Mouse (Mus musculus) hindbrain, embryonic 15.5 days (tissue): ENCODE results near the gene Rab37. TPM values are rescaled to one million over a fixed set of nuclear protein-coding genes. Genes with fewer than 3 reads are reported as not detected.
A peak's percentile ranks its signal among the peaks of the same experiment; 100 is the strongest.

Experiments used
- ATAC-seq: fragments of 200-750 bp; cut with Nextera tagmentation; 2 replicates; pipeline ENCODE4 v1.8.0; 2017; ENCODE audit warnings: low read depth, moderate number of reproducible peaks, moderate TSS enrichment; ENCODE audit not compliant: low FRiP score
- H3K27ac ChIP-seq: fragments of 300-500 bp; sonication (generic); replicated peaks from 2 replicates; pipeline ENCODE4 v1.5.1; 2015; ENCODE audit warnings: mild to moderate bottlenecking, inconsistent platforms
- H3K27me3 ChIP-seq: fragments of 300-500 bp; sonication (generic); 2 replicates; pipeline ENCODE4 v1.6.1; 2015; ENCODE audit warnings: control low read depth, inconsistent platforms
- H3K36me3 ChIP-seq: fragments of 300-500 bp; sonication (generic); 2 replicates; pipeline ENCODE4 v1.6.1; 2015; ENCODE audit warnings: control low read depth, inconsistent platforms
- H3K4me1 ChIP-seq: fragments of 300-500 bp; sonication (generic); replicated peaks from 2 replicates; pipeline ENCODE4 v1.6.1; 2015; ENCODE audit warnings: control low read depth, inconsistent platforms
- H3K4me2 ChIP-seq: fragments of 300-500 bp; sonication (generic); 2 replicates; pipeline ENCODE4 v1.6.1; 2015; ENCODE audit warnings: moderate library complexity, mild to moderate bottlenecking, inconsistent platforms
- H3K4me3 ChIP-seq: fragments of 300-500 bp; sonication (generic); 2 replicates; pipeline ENCODE4 v1.5.1; 2015; ENCODE audit warnings: mild to moderate bottlenecking, inconsistent platforms
- H3K9ac ChIP-seq: fragments of 300-500 bp; sonication (generic); 2 replicates; pipeline ENCODE4 v1.6.1; 2015; ENCODE audit warnings: inconsistent platforms
- H3K9me3 ChIP-seq: fragments of 300-500 bp; sonication (generic); 2 replicates; pipeline ENCODE4 v1.6.1; 2016; ENCODE audit warnings: control low read depth, inconsistent platforms
- WGBS: fragments of 180-500 bp; shearing (Covaris S2); methylation state at CpG from one replicate; pipeline ENCODE4 v1.1.7; 2015; 5-methylcytosine and 5-hydroxymethylcytosine counted together
- polyA plus RNA-seq: library from polyadenylated mRNA; unstranded; fragments of >200 nt; fragmentation: Nextera tagmentation; extraction: Ambion mirVana; gene quantifications from 2 replicates; pipeline ENCODE4 v1.2.1, GENCODE M21; 2015

Gene Rab37
- polyA plus RNA-seq, 1 experiment from 2014 or later = 0.77 TPM

GRCm38 (mm10) chr11:115151755-115152429 lies 60.7 kb downstream of the Rab37 start:
- Histone ChIP-seq H3K36me3 (no peaks in the 10 kb centered on the region), H3K4me3 (peak overlapping the region; percentile 33), H3K4me2 (peak overlapping the region; percentile 61), H3K9ac (peak overlapping the region; percentile 40), H3K4me1 (peaks cover 21% of the 10 kb centered on the region), H3K27me3 (peaks cover 36% of the 10 kb centered on the region), H3K27ac (no peak overlapping the region), H3K9me3 (no peaks in the 10 kb centered on the region)
- peak; percentile 83 for ATAC-seq
- WGBS = 8% methylated on average over 15 of the region's 15 CpGs

GRCm38 (mm10) chr11:115153088-115153487 lies 61.9 kb downstream of the Rab37 start:
- H3K4me3 ChIP-seq = no peak overlapping the region
- 80% methylated on average over 9 of the region's 9 CpGs for WGBS
- no peak overlapping the region for H3K27ac ChIP-seq
- H3K27me3 ChIP-seq = peaks cover 37% of the 10 kb centered on the region
- ATAC-seq = no peak
- no peak overlapping the region for H3K4me2 ChIP-seq
- H3K9me3 ChIP-seq = no peaks in the 10 kb centered on the region
- peaks cover 21% of the 10 kb centered on the region for H3K4me1 ChIP-seq
- H3K9ac ChIP-seq = no peak overlapping the region
- no peaks in the 10 kb centered on the region for H3K36me3 ChIP-seq

- Histone ChIP-seq H3K4me1 (peaks cover 21% of the 10 kb centered on the region), H3K9me3 (no peaks in the 10 kb centered on the region), H3K27me3 (peaks cover 37% of the 10 kb centered on the region), H3K36me3 (no peaks in the 10 kb centered on the region), H3K4me2 (peak overlapping the region; percentile 50), H3K9ac (no peak overlapping the region), H3K27ac (no peak overlapping the region), H3K4me3 (peak overlapping the region; percentile 29)
- ATAC-seq = peak; percentile 45; the same call in 1 of the 2 replicates
- WGBS = under 1% methylated on average over 35 of the region's 35 CpGs
Measured at GRCm38 (mm10) chr11:115153699-115154292, 62.6 kb downstream of the Rab37 start.

- 25% methylated on average over 5 of the region's 5 CpGs for WGBS
- ATAC-seq = no peak
- peaks cover 37% of the 10 kb centered on the region for H3K27me3 ChIP-seq
Measured at GRCm38 (mm10) chr11:115155053-115155634, 63.9 kb downstream of the Rab37 start.

GRCm38 (mm10) chr11:115157933-115158719 lies 66.9 kb downstream of the Rab37 start:
- peaks cover 17% of the 10 kb centered on the region for H3K4me1 ChIP-seq
- WGBS = 39% methylated on average over 12 of the region's 12 CpGs
- H3K4me3 ChIP-seq = no peak overlapping the region
- H3K9me3 ChIP-seq = 0 out of 2 replicates have a peak, but pooled peaks cover 4% of the 10 kb centered on the region
- no peak overlapping the region for H3K4me2 ChIP-seq
- H3K27ac ChIP-seq = no peak overlapping the region
- H3K9ac ChIP-seq = no peak overlapping the region
- H3K36me3 ChIP-seq = no peaks in the 10 kb centered on the region
- peaks cover 50% of the 10 kb centered on the region for H3K27me3 ChIP-seq
- ATAC-seq = no peak

More at GRCm38 (mm10) chr11:115155053-115155634, 63.9 kb downstream of the Rab37 start:
- no peak overlapping the region for H3K9ac ChIP-seq
- H3K4me1 ChIP-seq = peaks cover 21% of the 10 kb centered on the region
- no peak overlapping the region for H3K27ac ChIP-seq
- H3K4me3 ChIP-seq = no peak overlapping the region
- no peak overlapping the region for H3K4me2 ChIP-seq
- H3K9me3 ChIP-seq = 0 out of 2 replicates have a peak, but pooled peaks cover 4% of the 10 kb centered on the region
- H3K36me3 ChIP-seq = no peaks in the 10 kb centered on the region

- Histone ChIP-seq H3K4me1 (peaks cover 28% of the 10 kb centered on the region), H3K9ac (no peak overlapping the region), H3K27ac (no peak overlapping the region), H3K4me2 (no peak overlapping the region), H3K4me3 (no peak overlapping the region), H3K9me3 (0 out of 2 replicates have a peak, but pooled peaks cover 4% of the 10 kb centered on the region), H3K27me3 (peaks cover 48% of the 10 kb centered on the region), H3K36me3 (no peaks in the 10 kb centered on the region)
- 42% methylated on average over 11 of the region's 11 CpGs for WGBS
- ATAC-seq = no peak
Measured at GRCm38 (mm10) chr11:115160016-115160797, 69.0 kb downstream of the Rab37 start.

GRCm38 (mm10) chr11:115160883-115161577 lies 69.8 kb downstream of the Rab37 start:
- no peak overlapping the region for H3K9ac ChIP-seq
- H3K36me3 ChIP-seq = no peaks in the 10 kb centered on the region
- no peak overlapping the region for H3K4me2 ChIP-seq
- H3K27ac ChIP-seq = no peak overlapping the region
- ATAC-seq = no peak
- no peak overlapping the region for H3K4me3 ChIP-seq
- 32% methylated on average over 10 of the region's 10 CpGs for WGBS
- peaks cover 28% of the 10 kb centered on the region for H3K4me1 ChIP-seq
- 0 out of 2 replicates have a peak, but pooled peaks cover 4% of the 10 kb centered on the region for H3K9me3 ChIP-seq
- H3K27me3 ChIP-seq = peaks cover 42% of the 10 kb centered on the region

GRCm38 (mm10) chr11:115161578-115162204 lies 70.5 kb downstream of the Rab37 start:
- peaks cover 37% of the 10 kb centered on the region for H3K27me3 ChIP-seq
- peaks cover 28% of the 10 kb centered on the region for H3K4me1 ChIP-seq
- H3K4me3 ChIP-seq = no peak overlapping the region
- 0 out of 2 replicates have a peak, but pooled peaks cover 4% of the 10 kb centered on the region for H3K9me3 ChIP-seq
- ATAC-seq = no peak
- no peak overlapping the region for H3K27ac ChIP-seq
- H3K4me2 ChIP-seq = no peak overlapping the region
- 67% methylated on average over 9 of the region's 9 CpGs for WGBS
- H3K9ac ChIP-seq = no peak overlapping the region
- no peaks in the 10 kb centered on the region for H3K36me3 ChIP-seq

- Histone ChIP-seq H3K4me2 (peak overlapping the region; percentile 54), H3K36me3 (no peaks in the 10 kb centered on the region), H3K4me3 (no peak overlapping the region), H3K9me3 (0 out of 2 replicates have a peak, but pooled peaks cover 4% of the 10 kb centered on the region), H3K27me3 (peaks cover 34% of the 10 kb centered on the region), H3K9ac (no peak overlapping the region), H3K27ac (0 out of 2 replicates have a peak overlapping the region, but pooled peaks have one; percentile 52), H3K4me1 (peaks cover 28% of the 10 kb centered on the region)
- ATAC-seq = no peak
- 24% methylated on average over 9 of the region's 9 CpGs for WGBS
Measured at GRCm38 (mm10) chr11:115162205-115162601, 71.0 kb downstream of the Rab37 start.

- Histone ChIP-seq H3K4me3 (peak within 1 kb of the TSS; percentile 49), H3K36me3 (no peaks in the 10 kb centered on the region), H3K27ac (peak within 1 kb of the TSS; percentile 52), H3K4me1 (peaks cover 28% of the 10 kb centered on the region), H3K9ac (peak within 1 kb of the TSS; percentile 49), H3K27me3 (peaks cover 34% of the 10 kb centered on the region), H3K9me3 (0 out of 2 replicates have a peak, but pooled peaks cover 4% of the 10 kb centered on the region), H3K4me2 (peak within 1 kb of the TSS; percentile 54)
- peak; percentile 92 for ATAC-seq
- WGBS = under 1% methylated on average over 47 of the region's 47 CpGs
Measured at GRCm38 (mm10) chr11:115162832-115163480, 71.7 kb downstream of the Rab37 start, which contains the start of gene Slc9a3r1. Slc9a3r1 (plus strand) TSS chr11:115163341.
